Comparison of ENCODE assay signal across 8 mouse cellular contexts in the genomic region with DNA sequence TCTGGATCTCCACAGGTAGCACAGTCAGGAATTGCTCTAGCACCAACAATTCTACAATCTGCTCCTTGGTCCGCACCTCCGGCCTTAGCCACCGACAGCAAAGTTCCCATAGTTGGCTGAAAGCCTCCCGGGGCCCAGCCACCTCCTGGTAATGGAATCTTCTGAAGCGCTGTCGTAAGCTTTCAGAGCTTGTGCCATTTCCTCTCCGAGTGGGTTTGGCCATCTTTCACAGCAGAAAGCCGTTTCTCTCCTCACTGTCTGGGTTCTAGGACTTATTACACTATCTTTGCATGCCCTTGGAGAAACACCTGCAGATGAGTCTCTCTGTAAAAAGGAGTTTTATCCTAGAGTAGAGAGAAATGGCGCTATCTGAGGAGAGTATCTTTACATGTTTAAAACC. TPM values are rescaled to one million over a fixed set of nuclear protein-coding genes. Genes with fewer than 3 reads are reported as not detected.
DNase-seq lines count a peak whose midpoint lies in the region; ATAC-seq and TF ChIP-seq lines count a peak whose summit lies in the region.

No protein-coding gene starts in this region.

- peak; percentile 54 for DNase-seq in gastrocnemius, adult 2 months
- no peak for DNase-seq in gastrocnemius, postnatal 25 days
- peak; percentile 50 to 66 for DNase-seq in adrenal gland, postnatal 36 days
- no peak for DNase-seq in forebrain, embryonic 10.5 days (ENCODE audit: extremely low spot score, low spot score)
- no peak for DNase-seq in hindbrain, embryonic 14.5 days (ENCODE audit: low spot score)
- DNase-seq in natural killer cell, adult 2 months (ENCODE audit: low spot score in 2 of 2): peak; percentile 6 to 20
- DNase-seq in frontal cortex, adult 2 months (ENCODE audit: extremely low spot score in 1 of 2, low spot score in 1 of 2): no peak

- peak overlapping the region; percentile 87 for H3K4me2 ChIP-seq in hindbrain, embryonic 14.5 days (replicated peaks)
- H3K4me2 ChIP-seq in liver, embryonic 12.5 days: peak overlapping the region; percentile 77

- no peaks in the 10 kb centered on the region for H3K27me3 ChIP-seq in forebrain, embryonic 10.5 days (ENCODE audit: poor library complexity, severe bottlenecking)
- no peaks in the 10 kb centered on the region for H3K27me3 ChIP-seq in hindbrain, embryonic 14.5 days (ENCODE audit: control insufficient read depth, insufficient read depth, low read length)
- H3K27me3 ChIP-seq in liver, embryonic 12.5 days (replicated peaks): no peaks in the 10 kb centered on the region

- H3K27ac ChIP-seq in gastrocnemius, adult 2 months: peak overlapping the region; percentile 91
- peak overlapping the region; percentile 91 for H3K27ac ChIP-seq in forebrain, embryonic 10.5 days
- H3K27ac ChIP-seq in hindbrain, embryonic 14.5 days: no peak overlapping the region
- peak overlapping the region; percentile 92 for H3K27ac ChIP-seq in liver, embryonic 12.5 days

- WGBS in forebrain, embryonic 10.5 days: 12% methylated on average over 9 of the region's 9 CpGs
- WGBS in hindbrain, embryonic 14.5 days: 11% methylated on average over 9 of the region's 9 CpGs
- WGBS in liver, embryonic 12.5 days (ENCODE audit: insufficient replicate concordance): 8% methylated on average over 9 of the region's 9 CpGs

- no peak for ATAC-seq in hindbrain, embryonic 14.5 days (ENCODE audit: low FRiP score)
- ATAC-seq in liver, embryonic 12.5 days: no peak

- H3K9ac ChIP-seq in hindbrain, embryonic 14.5 days: peak overlapping the region; percentile 89
- H3K9ac ChIP-seq in liver, embryonic 12.5 days: peak overlapping the region; percentile 87

- no peak for TF ChIP-seq CTCF in gastrocnemius, adult 2 months (IDR thresholded peaks at IDR 0.05)

- H3K36me3 ChIP-seq in forebrain, embryonic 10.5 days (replicated peaks): peaks cover 45% of the 10 kb centered on the region
- peaks cover 30% of the 10 kb centered on the region for H3K36me3 ChIP-seq in hindbrain, embryonic 14.5 days (replicated peaks; ENCODE audit: control insufficient read depth, insufficient read depth)
- peaks cover 39% of the 10 kb centered on the region for H3K36me3 ChIP-seq in liver, embryonic 12.5 days

- H3K4me1 ChIP-seq in forebrain, embryonic 10.5 days: peaks cover 37% of the 10 kb centered on the region
- H3K4me1 ChIP-seq in hindbrain, embryonic 14.5 days (replicated peaks; ENCODE audit: control insufficient read depth, insufficient read depth, low read length): peaks cover 25% of the 10 kb centered on the region
- peaks cover 38% of the 10 kb centered on the region for H3K4me1 ChIP-seq in liver, embryonic 12.5 days

- intact Hi-C loops in gastrocnemius, adult 2 months (cut with DNase I): no loop called here

- H3K9me3 ChIP-seq in forebrain, embryonic 10.5 days: no peaks in the 10 kb centered on the region
- H3K9me3 ChIP-seq in hindbrain, embryonic 14.5 days (ENCODE audit: control insufficient read depth, low read length): no peaks in the 10 kb centered on the region
- no peaks in the 10 kb centered on the region for H3K9me3 ChIP-seq in liver, embryonic 12.5 days (replicated peaks)

- peak overlapping the region; percentile 94 for H3K4me3 ChIP-seq in gastrocnemius, adult 2 months
- H3K4me3 ChIP-seq in forebrain, embryonic 10.5 days: peak overlapping the region; percentile 94
- H3K4me3 ChIP-seq in hindbrain, embryonic 14.5 days (replicated peaks; ENCODE audit: low read length): peak overlapping the region; percentile 96
- peak overlapping the region; percentile 87 for H3K4me3 ChIP-seq in liver, embryonic 12.5 days

RNA-seq across cellular contexts. Expression of gene Tubgcp4, which starts 0.6 kb away (rescaled TPM):
- 10 to 100 TPM; 10.3 to 10.9 TPM for total RNA-seq in gastrocnemius, adult 2 months (2021)
- 10 to 100 TPM in 1 of 2 experiments, 1 to 10 TPM in 1; 9.9 to 11.8 TPM for total RNA-seq in gastrocnemius, postnatal 25 days (2021)
- total RNA-seq in adrenal gland, postnatal 36 days (2021): 10 to 100 TPM; 36.6 to 44.3 TPM
- polyA plus RNA-seq in forebrain, embryonic 10.5 days (2016; fragmentation: Nextera tagmentation; extraction: Ambion mirVana): 88.0 and 89.4 TPM in 2 replicates
- 43.3 and 43.7 TPM in 2 replicates for polyA plus RNA-seq in hindbrain, embryonic 14.5 days (2014; fragmentation: Nextera tagmentation; extraction: Ambion mirVana)
- polyA plus RNA-seq in liver, embryonic 12.5 days (2016; fragmentation: Nextera tagmentation; extraction: Ambion mirVana): 37.2 and 37.8 TPM in 2 replicates
- polyA plus RNA-seq in frontal cortex, adult 2 months (2012; rRNA removed): 32.1 and 34.7 TPM in 2 replicates

RNA-seq across cellular contexts. Expression of gene Zscan29, which starts 1.0 kb away (rescaled TPM):
- total RNA-seq in gastrocnemius, adult 2 months (2021): 1 to 10 TPM; 5.2 to 5.5 TPM
- total RNA-seq in gastrocnemius, postnatal 25 days (2021): 1 to 10 TPM; 4.5 to 4.6 TPM
- 10 to 100 TPM; 15.1 to 18.2 TPM for total RNA-seq in adrenal gland, postnatal 36 days (2021)
- 12.4 and 14.6 TPM in 2 replicates for polyA plus RNA-seq in forebrain, embryonic 10.5 days (2016; fragmentation: Nextera tagmentation; extraction: Ambion mirVana)
- 6.6 and 7.7 TPM in 2 replicates for polyA plus RNA-seq in hindbrain, embryonic 14.5 days (2014; fragmentation: Nextera tagmentation; extraction: Ambion mirVana)
- polyA plus RNA-seq in liver, embryonic 12.5 days (2016; fragmentation: Nextera tagmentation; extraction: Ambion mirVana): 4.7 and 5.1 TPM in 2 replicates
- polyA plus RNA-seq in frontal cortex, adult 2 months (2012; rRNA removed): 3.8 and 4.0 TPM in 2 replicates

RNA-seq across cellular contexts. Expression of gene Lcmt2, which starts 29.4 kb away (rescaled TPM):
- total RNA-seq in gastrocnemius, adult 2 months (2021): 1 to 10 TPM; 3.1 to 4.4 TPM
- total RNA-seq in gastrocnemius, postnatal 25 days (2021): 1 to 10 TPM; 3.2 to 3.6 TPM
- total RNA-seq in adrenal gland, postnatal 36 days (2021): 10 to 100 TPM in 1 of 2 experiments, 1 to 10 TPM in 1; 9.0 to 10.2 TPM
- 19.1 and 21.6 TPM in 2 replicates for polyA plus RNA-seq in forebrain, embryonic 10.5 days (2016; fragmentation: Nextera tagmentation; extraction: Ambion mirVana)
- polyA plus RNA-seq in hindbrain, embryonic 14.5 days (2014; fragmentation: Nextera tagmentation; extraction: Ambion mirVana): 16.2 and 20.9 TPM in 2 replicates
- polyA plus RNA-seq in liver, embryonic 12.5 days (2016; fragmentation: Nextera tagmentation; extraction: Ambion mirVana): 11.8 and 12.3 TPM in 2 replicates
- 5.1 and 6.1 TPM in 2 replicates for polyA plus RNA-seq in frontal cortex, adult 2 months (2012; rRNA removed)

RNA-seq across cellular contexts. Expression of gene Adal, which starts 29.7 kb away (rescaled TPM):
- 10 to 100 TPM; 12.4 to 17.1 TPM for total RNA-seq in gastrocnemius, adult 2 months (2021)
- 10 to 100 TPM; 13.9 to 14.5 TPM for total RNA-seq in gastrocnemius, postnatal 25 days (2021)
- total RNA-seq in adrenal gland, postnatal 36 days (2021): 10 to 100 TPM; 19.4 to 21.4 TPM
- 24.7 and 25.2 TPM in 2 replicates for polyA plus RNA-seq in forebrain, embryonic 10.5 days (2016; fragmentation: Nextera tagmentation; extraction: Ambion mirVana)
- polyA plus RNA-seq in hindbrain, embryonic 14.5 days (2014; fragmentation: Nextera tagmentation; extraction: Ambion mirVana): 26.9 and 32.6 TPM in 2 replicates
- polyA plus RNA-seq in liver, embryonic 12.5 days (2016; fragmentation: Nextera tagmentation; extraction: Ambion mirVana): 11.2 and 11.5 TPM in 2 replicates
- 21.2 and 22.5 TPM in 2 replicates for polyA plus RNA-seq in frontal cortex, adult 2 months (2012; rRNA removed)

Comparison
In these comparisons a context has a peak if more than half of its experiments do, and no peak if none do; other contexts are left out.
1. DNase-seq: peak in gastrocnemius, adult 2 months (single experiment), adrenal gland, postnatal 36 days (2 of 2) and natural killer cell, adult 2 months (2 of 2); none in gastrocnemius, postnatal 25 days (single experiment), forebrain, embryonic 10.5 days (single experiment), hindbrain, embryonic 14.5 days (single experiment) and frontal cortex, adult 2 months (0 of 2).
2. Peak in every context shown above with its lines, with median percentiles within 50 percentile points of each other: H3K4me3 ChIP-seq.